Mouse (Mus musculus) T-cell, adult 2 months (primary cell): ENCODE results near the gene Hcn2.

ENCODE experiments used
- DNase-seq: peaks from one replicate; pipeline ENCODE4 v3.0.0; 2022; ENCODE audit warnings: low spot score

Hcn2 gene

GRCm38 (mm10) chr10:79716254-79716987 lies at the start of gene Hcn2:
TSS of gene Hcn2 (plus strand) at chr10:79716634.
- DNase-seq, result no peak

- DNase-seq, result no peak
Observed at GRCm38 (mm10) chr10:79668076-79668475, 48.4 kb upstream of the Hcn2 start.

- peak; percentile 89 for DNase-seq
Observed at GRCm38 (mm10) chr10:79668771-79669575, 47.5 kb upstream of the Hcn2 start, which contains the start of gene Tpgs1. TSS of gene Tpgs1 (plus strand) at chr10:79669369.

GRCm38 (mm10) chr10:79669576-79670057 lies 46.8 kb upstream of the Hcn2 start:
- peak; percentile 56 for DNase-seq

DNA sequence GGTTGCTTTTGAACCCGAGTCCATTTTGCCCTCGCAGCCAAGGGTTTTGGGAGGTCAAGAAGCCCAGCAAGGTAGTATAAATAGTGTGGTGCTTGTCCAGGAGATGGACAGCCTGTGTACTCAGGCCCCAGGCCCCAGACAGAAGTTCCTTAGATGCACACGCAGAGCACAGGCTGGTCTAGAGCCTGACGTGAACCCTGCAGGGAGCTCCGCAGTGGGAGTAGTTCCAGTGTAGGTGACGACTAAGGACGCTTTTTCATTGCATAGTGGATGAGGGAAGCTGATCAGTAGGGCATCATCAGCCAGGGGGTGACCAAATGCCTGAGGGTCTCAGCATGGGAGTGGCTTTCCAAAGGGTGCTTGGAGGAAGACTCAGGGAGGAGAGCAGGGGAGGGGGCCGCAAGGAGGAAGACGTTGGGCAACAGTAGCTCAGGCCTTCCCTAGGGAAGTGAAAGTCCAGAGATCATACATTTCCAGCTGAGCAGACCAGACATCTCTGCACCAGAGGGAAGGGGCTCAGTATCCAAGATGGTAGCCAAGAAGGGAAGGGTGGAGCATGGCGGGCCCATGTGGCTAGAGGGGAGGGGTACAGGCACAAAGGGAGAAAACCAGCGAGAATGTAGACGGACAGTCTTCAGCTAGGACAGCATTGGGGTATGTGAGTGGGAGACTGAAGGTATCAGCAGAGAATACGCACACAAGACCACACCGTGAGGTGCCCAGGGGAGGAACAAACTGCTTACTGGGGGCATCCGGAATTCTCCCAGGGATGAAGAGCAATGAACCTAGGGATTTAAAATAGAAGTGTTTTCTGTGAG lies 46.2 kb upstream of the Hcn2 start:
- DNase-seq, result no peak

- no peak for DNase-seq
Observed at GRCm38 (mm10) chr10:79671396-79672087, 44.9 kb upstream of the Hcn2 start.

GRCm38 (mm10) chr10:79672088-79672455 lies 44.4 kb upstream of the Hcn2 start:
- DNase-seq, result no peak

GRCm38 (mm10) chr10:79673054-79673453 lies 43.4 kb upstream of the Hcn2 start:
- DNase-seq, result no peak

DNA sequence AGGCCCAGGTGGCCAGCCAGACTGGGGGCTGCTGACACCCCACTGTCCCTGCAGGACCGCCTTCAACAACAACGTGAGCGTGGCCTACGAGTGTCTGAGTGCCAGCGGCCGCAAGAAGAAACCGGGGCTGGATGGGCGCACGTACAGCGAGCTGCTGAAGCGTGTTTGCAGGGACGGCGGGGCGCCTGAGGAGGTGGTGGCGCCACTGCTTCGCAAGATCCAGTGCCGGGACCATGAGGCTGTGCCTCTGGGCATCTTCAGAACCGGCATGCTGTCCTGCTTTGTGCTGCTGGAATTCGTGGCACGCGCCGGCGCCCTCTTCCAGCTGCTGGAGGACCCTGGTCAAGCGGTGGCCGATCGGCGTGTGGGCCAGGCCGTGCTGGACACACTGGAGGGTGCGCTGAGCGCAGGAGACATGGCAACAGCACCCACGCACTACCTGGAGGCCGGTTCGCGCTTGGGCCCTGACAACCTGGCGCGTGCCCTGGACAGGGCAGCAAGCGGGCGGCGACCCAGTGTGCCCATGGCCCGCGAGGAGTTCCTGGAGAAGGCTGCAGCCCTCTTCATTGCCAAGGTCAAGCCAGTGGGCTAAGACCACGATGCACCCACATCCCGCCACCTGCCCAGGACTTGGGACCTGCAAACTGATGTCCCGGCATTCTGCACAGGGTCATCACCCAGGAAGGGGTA lies 40.9 kb upstream of the Hcn2 start:
- DNase-seq, result no peak

DNA sequence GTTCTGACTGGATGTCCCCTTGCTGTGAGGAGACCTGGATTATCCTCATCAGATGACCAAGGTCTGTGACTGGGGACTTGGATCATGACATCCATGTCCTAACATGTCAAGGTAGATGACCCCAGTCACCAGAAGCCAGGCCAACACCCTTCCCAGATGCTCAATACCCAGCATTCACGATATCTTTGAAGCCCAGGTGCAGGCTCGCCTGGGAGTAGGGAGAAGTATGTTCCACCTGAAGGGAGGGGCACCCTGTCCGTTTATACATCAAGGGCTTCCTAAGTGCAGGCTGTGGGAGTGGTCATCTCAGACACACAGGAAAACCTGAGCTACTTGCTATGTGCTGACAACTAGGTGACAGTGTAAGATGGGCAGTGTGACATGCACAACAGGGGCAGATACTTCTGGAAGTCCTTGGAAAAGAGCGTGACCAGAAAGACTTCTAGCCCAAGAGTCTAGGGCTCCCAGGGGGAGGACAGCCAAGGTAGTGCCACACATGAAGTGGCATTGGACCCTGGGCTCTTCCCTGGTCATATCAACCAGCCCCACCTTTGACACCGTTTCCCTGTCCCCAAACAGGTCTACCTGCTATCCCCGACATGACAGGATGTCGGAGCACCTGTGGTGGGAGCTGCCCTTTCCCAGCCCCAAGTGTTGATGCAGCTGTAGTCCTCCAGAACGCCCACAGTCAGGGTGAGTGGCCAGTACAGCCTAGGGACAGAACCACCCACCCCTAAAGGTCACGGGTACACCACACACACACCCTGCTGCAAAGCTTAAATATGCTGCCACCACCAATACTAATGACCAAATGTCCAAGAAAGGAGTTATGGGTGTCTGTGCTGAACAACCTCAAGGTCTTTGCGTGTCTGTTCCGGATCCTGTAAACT lies 35.6 kb upstream of the Hcn2 start:
- DNase-seq, result no peak

GRCm38 (mm10) chr10:79681591-79682245 lies 34.7 kb upstream of the Hcn2 start, which contains the start of gene Cdc34:
TSS of gene Cdc34 (plus strand) at chr10:79682195.
- peak; percentile 100 for DNase-seq

DNA sequence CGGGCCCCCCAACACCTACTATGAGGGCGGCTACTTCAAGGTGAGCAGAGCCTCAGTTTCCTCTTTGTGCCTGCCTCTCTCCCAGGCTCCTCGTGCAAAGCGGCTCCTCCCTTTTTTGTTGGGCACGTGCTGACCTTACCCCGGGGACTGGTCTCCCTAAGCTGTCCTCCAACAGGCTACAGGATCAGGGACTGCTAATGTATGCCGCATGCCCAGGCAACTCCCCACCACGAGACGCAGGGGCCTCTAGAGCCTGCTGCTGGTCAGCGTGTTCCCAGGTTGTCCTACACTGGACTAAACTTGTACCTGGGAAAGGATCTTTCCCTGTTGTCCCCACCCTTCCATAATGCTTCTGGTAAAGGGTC lies 33.9 kb upstream of the Hcn2 start:
- DNase-seq, result no peak

- peak; percentile 31 for DNase-seq
Observed at GRCm38 (mm10) chr10:79682916-79683582, 33.4 kb upstream of the Hcn2 start.

- DNase-seq, result no peak
Observed at GRCm38 (mm10) chr10:79683726-79684640, 32.5 kb upstream of the Hcn2 start.

DNA sequence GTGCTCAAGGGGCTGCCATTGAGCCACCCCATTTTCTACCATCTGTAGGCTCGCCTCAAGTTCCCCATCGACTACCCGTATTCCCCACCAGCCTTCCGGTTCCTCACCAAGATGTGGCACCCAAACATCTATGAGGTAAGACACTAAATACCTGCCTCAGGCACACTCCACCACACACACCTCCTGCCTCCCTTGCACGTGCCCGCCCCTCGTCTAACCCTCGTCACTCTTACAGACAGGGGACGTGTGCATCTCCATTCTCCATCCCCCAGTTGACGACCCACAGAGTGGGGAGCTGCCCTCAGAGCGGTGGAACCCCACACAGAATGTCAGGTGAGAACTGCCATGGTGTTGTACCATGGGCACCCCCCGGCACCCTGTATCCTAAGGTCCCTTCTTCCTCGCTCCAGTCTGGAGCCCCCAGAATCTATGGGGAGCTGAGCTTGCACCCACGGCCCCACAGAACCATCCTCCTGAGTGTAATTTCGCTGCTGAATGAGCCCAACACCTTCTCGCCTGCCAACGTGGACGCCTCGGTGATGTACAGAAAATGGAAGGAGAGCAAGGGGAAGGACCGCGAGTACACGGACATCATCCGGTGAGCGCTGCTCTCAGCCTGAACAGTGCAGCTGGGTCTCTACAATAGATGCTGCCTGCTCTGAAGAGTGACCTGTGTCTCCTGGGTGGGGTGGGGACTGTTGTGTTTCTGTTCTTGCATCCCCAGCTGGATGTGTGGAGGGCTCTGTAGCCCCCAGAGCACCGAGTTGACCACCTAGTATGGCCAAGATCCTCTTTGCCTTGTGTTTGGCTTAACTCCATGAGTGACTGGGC lies 31.4 kb upstream of the Hcn2 start:
- DNase-seq, result no peak

DNA sequence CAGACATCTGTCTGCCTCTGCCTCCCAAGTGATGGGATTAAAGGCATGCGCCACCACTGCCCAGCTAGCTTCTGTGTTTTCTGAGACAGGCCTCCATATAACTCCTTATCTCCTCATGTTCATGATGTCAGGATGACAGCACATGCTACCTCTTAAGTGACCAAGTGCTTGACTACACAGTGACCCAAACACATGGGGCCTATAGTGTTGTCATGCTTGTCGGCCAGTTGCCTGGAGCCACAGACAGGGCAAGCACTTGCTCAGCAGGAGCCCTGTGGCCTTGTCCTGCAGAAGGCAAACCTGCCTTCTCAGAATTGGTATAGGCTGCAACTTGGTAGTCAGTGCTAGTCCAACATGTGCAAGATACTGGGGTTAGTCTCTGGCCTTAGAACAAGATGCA lies 30.2 kb upstream of the Hcn2 start:
- no peak for DNase-seq

DNA sequence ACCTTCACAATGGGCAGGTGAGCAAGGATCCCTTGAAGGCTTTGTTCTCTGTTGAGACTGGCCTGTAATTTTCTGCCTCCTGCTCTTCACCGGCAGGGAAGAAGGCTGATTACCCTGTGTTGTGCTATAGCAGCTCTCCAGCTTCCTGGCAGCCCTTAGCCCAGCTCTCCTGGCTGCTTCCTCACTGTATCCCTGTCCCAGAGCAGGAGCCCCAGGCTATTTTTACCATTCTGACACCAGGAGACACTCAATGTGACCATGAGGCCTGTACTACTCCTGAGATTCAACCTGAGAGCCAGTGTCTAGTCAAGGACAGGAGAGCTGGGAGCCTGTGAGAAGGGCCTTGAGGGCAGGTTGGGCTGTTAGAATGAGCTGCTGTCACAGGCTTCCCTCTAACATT lies 29.7 kb upstream of the Hcn2 start:
- no peak for DNase-seq
